Mouse (Mus musculus) urinary bladder, postnatal 14 days (tissue): ENCODE measurements at regions not wholly inside any gene's neighbourhood (a gene's known extent, or its start where the extent isn't known, plus 50 kb on each side); places are given as distances from the start of the nearest gene placed in this dataset.
A peak's percentile ranks its signal among the peaks of the same experiment; 100 is the strongest.
"Not testable (repeated sequence)": the region's sequence is repeated elsewhere in the genome, so short reads cannot be mapped to it uniquely, and the experiment has no call there.

Source experiments
- DNase-seq: peaks from one replicate; pipeline ENCODE4 v3.0.0; 2021; ENCODE audit warnings: low spot score

GRCm38 (mm10) chr17:6489926-6490564 lies 60.1 kb downstream of the Dynlt1b start:
- DNase-seq: not testable (repeated sequence)

- not testable (repeated sequence) for DNase-seq
Measured at GRCm38 (mm10) chr17:6490565-6490935, 60.6 kb downstream of the Dynlt1b start.

DNA sequence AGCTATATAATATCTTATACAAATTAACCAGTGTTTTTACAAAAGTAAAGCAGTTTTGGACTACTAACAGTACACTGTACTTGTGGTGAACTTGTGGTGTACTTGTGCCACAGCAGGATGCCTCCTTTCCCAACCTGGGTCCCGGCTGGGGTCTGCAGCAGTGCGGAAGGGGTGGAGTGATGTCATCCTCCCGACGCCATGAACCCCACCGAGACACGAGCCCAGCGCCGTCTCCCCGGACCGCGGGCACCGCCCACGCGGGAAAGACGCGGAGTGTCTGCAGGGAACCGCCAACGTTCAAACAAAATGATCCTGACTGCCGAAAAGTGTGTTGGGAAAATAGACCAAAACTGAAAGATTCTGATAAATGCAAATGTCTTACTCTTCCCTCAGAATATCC lies 62.6 kb downstream of the Dynlt1b start:
- DNase-seq: peak; percentile 31

- peak; percentile 70 for DNase-seq
Measured at GRCm38 (mm10) chr17:6492950-6493349, 63.0 kb downstream of the Dynlt1b start.

DNA sequence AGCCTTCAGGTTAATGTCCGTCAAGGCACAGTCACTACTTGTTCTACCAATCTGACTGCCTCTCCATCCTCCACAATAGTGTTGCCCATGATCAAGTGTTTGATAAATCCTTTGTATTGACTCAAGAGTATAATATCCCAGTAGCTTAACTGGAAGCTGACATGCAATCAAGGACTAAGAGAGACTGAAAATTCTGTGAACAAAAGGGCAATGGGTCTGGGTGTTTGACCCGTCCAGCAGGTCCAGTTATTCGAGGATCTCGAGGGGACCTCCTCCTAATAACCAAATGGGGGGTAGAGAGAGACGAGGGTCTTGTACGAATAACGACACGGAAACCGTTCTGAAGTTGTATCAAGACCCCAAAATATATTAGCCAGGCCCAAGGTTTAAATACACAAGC lies 66.6 kb downstream of the Dynlt1b start:
- not testable (repeated sequence) for DNase-seq

DNA sequence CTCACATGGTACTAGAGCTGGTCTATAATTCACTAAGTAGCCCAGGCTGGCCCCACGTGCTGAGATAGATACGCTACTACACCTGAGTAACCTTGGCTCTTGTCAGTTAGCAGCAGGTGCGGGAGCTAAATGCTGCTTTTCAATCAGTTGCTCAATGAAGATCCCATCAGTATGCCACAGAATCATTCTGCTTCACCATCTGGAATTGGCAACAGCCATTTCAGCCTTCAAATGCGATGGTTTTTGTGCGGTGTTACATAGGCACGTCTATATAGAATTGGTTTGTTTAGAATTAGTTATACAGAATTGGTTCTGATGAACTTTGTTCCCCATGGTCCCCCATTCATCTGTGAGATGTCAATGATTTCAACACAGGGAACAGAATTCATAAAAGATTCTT lies 72.8 kb downstream of the Dynlt1b start:
- DNase-seq: not testable (repeated sequence)

DNA sequence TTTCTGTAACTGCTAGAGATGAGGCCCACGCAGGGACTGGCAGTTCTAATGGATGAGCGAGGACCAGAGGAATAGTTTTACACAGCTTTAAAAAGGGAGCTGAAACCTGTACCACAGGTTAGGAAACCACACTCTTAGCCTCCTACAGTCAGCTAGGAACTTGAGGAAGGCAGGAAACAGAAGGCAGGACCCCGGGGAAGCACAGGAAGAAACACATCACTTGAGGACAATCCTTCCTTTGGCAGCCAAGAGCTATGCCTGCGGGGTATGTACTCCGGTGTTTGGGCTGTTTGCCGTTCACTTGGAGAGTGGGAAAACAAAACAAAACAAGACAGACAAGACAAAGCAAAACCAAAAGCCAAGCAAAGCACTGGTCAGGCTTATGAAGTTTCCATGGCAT lies 76.0 kb downstream of the Dynlt1b start:
- DNase-seq: not testable (repeated sequence)

DNA sequence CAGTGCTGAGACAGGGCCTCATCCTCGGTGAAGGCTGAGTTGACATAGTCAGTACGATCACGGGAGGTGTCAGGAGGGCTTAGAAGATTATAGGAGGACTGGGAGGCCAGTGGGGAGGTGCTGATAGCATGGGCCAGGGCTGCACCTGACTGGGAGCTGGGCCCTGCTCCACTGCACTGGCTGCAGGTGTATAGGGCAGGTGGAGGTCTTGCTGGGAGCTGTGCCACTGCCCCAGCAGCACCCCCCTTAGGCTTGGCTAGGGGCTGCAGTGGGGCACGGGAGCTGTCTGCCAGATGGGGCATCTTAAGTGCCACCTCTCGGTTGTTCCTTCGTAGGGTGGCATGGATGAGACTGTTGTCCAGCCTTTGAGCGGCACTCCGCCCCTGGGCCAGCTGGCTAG lies 85.2 kb downstream of the Dynlt1b start:
- not testable (repeated sequence) for DNase-seq

DNA sequence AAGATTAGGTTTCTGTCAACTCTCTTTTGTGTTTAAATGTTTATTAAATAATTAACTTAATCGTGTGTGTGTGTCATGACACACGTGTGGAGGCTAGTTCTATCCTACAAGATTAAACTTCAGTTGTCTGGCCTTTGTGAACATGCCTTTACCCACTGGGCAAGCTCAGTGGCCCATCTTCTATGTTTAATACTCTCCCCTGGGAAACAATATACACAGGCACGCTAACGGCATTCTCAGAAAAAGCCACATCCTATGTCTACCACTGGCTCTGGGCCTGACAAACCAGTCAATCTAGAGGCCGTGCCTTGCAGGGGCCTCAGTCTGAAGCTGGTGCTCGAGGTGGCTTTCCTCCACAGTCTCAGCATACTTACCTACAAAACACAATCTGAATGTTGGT lies 82.4 kb upstream of the Dynlt1c start:
- not testable (repeated sequence) for DNase-seq

- not testable (repeated sequence) for DNase-seq
Measured at GRCm38 (mm10) chr17:6520001-6520400, 81.5 kb upstream of the Dynlt1c start.

GRCm38 (mm10) chr17:6520751-6521150 lies 80.7 kb upstream of the Dynlt1c start:
- not testable (repeated sequence) for DNase-seq

- DNase-seq: not testable (repeated sequence)
Measured at GRCm38 (mm10) chr17:6522185-6522584, 79.3 kb upstream of the Dynlt1c start.

DNA sequence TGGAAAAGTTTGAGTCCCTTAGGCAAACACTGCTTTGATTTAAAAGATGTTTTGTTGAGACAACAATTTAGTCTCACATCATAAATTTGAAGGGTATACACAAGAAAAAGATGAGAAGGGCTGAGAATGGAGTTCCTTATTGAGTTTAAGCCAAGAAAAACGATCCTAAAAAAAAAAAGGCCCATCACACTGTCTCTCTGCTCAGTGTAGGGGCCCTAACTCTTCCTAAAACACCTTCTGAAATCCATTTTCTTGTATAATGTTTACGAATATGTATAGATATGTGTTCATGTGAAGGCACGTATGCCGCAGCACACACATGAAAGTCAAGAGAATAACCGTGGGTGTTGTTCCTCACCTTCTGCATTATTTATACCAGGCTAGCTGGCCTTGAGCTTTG lies 62.7 kb upstream of the Dynlt1c start:
- DNase-seq: not testable (repeated sequence)

DNA sequence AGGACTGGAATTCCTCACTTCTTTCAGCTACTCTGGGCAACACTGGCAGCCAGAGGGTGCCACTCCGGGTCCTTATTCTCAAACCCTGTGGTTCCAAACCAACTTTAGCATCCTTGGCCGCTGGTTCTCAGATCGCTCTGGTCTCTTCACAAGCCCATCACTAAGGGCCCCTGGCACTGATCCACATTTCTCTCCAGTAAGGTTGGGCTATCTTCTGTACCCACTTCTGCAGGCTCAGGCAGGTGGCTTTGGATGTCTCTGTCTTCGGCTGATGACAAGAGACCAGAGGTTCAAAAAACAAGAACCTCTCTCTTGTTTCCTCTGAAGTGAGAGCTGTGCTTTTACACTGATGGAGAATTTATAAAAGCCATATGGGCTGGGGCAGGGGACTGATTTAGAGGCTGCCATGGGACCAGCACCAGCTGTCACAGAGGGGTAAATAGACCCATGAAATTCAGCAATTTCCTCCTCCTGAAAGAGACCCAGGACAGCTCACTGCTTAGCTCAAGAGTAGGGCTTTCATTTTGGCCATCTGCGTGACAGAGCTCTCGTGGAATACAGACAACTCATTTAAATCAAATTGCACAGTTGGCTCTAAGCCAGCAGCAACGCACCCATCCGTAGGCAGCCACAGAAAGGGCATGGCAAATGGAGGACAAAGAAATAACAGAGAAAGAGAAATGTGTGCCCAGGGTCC lies 54.3 kb upstream of the Dynlt1c start:
- not testable (repeated sequence) for DNase-seq

GRCm38 (mm10) chr17:6547937-6548336 lies 53.5 kb upstream of the Dynlt1c start:
- not testable (repeated sequence) for DNase-seq
